Mouse (Mus musculus) testis, adult 2 months (tissue): ENCODE measurements around the gene Trim8.

Experiments
- CTCF ChIP-seq: fragments of 200-500 bp; IDR thresholded peaks from 2 replicates; pipeline ENCODE4 v1.5.1; 2012; ENCODE audit warnings: low read depth, mild to moderate bottlenecking, inconsistent platforms, low read length, moderate library complexity; ENCODE audit not compliant: control insufficient read depth, insufficient read depth, insufficient replicate concordance
- POLR2A ChIP-seq: fragments of 200-500 bp; IDR thresholded peaks from 2 replicates; pipeline ENCODE4 v1.6.1; 2012; ENCODE audit warnings: low read depth, mild to moderate bottlenecking, inconsistent platforms, low read length, moderate library complexity; ENCODE audit not compliant: control insufficient read depth

- TF ChIP-seq CTCF (no peak), POLR2A (no peak)
These were observed 36.7 kb downstream of the Trim8 start for GRCm38 (mm10) chr19:46538213-46538612.
